Comparison of ENCODE assay signal across 9 mouse cellular contexts in genomic region chr6:121013750-121014149, GRCm38 (mm10).
DNase-seq lines count a peak whose midpoint lies in the region; ATAC-seq and TF ChIP-seq lines count a peak whose summit lies in the region.
"Had no signal": no experiment of that assay in that cellular context is flagged by ENCODE, and none has a peak within 500 bp of the region (broad histone marks: within the 10 kb centered on the region; RNA-seq: fewer than 3 reads in every experiment).

No protein-coding gene starts in this region.

- peak; percentile 64; the same call in 1 of the 2 replicates for TF ChIP-seq CTCF in embryonic fibroblast, embryonic 13.5 days (IDR thresholded peaks at IDR 0.05; ENCODE audit: borderline replicate concordance, insufficient read depth, low read length)
- peak; percentile 88 for TF ChIP-seq CTCF in lung, embryonic 14.5 days (IDR thresholded peaks at IDR 0.05; ENCODE audit: low read depth)

- no peaks in the 10 kb centered on the region; the same call in 1 of the 2 replicates for H3K4me1 ChIP-seq in midbrain, embryonic 10.5 days
- H3K4me1 ChIP-seq in midbrain, embryonic 16.5 days (ENCODE audit: control insufficient read depth, insufficient read depth, low read length), result peaks cover 2% of the 10 kb centered on the region; the same call in 1 of the 2 replicates
- no peaks in the 10 kb centered on the region for H3K4me1 ChIP-seq in embryonic fibroblast, embryonic 13.5 days (ENCODE audit: control insufficient read depth, insufficient read depth, low read length)
- H3K4me1 ChIP-seq in hindbrain, embryonic 14.5 days (replicated peaks; ENCODE audit: control insufficient read depth, insufficient read depth, low read length), result no peaks in the 10 kb centered on the region
- peaks cover 5% of the 10 kb centered on the region; the same call in 1 of the 2 replicates for H3K4me1 ChIP-seq in lung, embryonic 14.5 days (ENCODE audit: insufficient read depth)
- peaks cover 10% of the 10 kb centered on the region; the same call in 1 of the 2 replicates for H3K4me1 ChIP-seq in stomach, embryonic 14.5 days (ENCODE audit: control insufficient read depth, insufficient read depth, low read length)
- H3K4me1 ChIP-seq: embryonic facial prominence, embryonic 15.5 days had no signal

- no peak for ATAC-seq in midbrain, embryonic 16.5 days
- ATAC-seq in hindbrain, embryonic 14.5 days (ENCODE audit: low FRiP score), result 0 out of 2 replicates have a peak, but pooled peaks have one; percentile 43
- ATAC-seq in lung, embryonic 14.5 days (ENCODE audit: insufficient read depth), result no peak; the same call in 1 of the 2 replicates
- ATAC-seq in stomach, embryonic 14.5 days (ENCODE audit: insufficient number of reproducible peaks, insufficient read depth, low FRiP score, low read depth), result no peak
- ATAC-seq in frontal cortex, adult (ENCODE audit: low TSS enrichment), result no peak

- H3K27me3 ChIP-seq in midbrain, embryonic 10.5 days (ENCODE audit: low read depth, poor library complexity, severe bottlenecking), result no peaks in the 10 kb centered on the region
- no peaks in the 10 kb centered on the region for H3K27me3 ChIP-seq in midbrain, embryonic 16.5 days (ENCODE audit: control insufficient read depth, insufficient read depth, low read depth, low read length)
- H3K27me3 ChIP-seq in hindbrain, embryonic 14.5 days (ENCODE audit: control insufficient read depth, insufficient read depth, low read length), result no peaks in the 10 kb centered on the region
- no peaks in the 10 kb centered on the region for H3K27me3 ChIP-seq in lung, embryonic 14.5 days (ENCODE audit: insufficient read depth, low read length)
- H3K27me3 ChIP-seq in stomach, embryonic 14.5 days (ENCODE audit: control insufficient read depth, insufficient read depth, low read length), result no peaks in the 10 kb centered on the region
- H3K27me3 ChIP-seq: embryonic facial prominence, embryonic 15.5 days had no signal

- H3K4me2 ChIP-seq in midbrain, embryonic 16.5 days (ENCODE audit: low read length), result no peak overlapping the region
- H3K4me2 ChIP-seq in hindbrain, embryonic 14.5 days (replicated peaks), result no peak overlapping the region
- H3K4me2 ChIP-seq in lung, embryonic 14.5 days, result no peak overlapping the region
- H3K4me2 ChIP-seq in stomach, embryonic 14.5 days (replicated peaks; ENCODE audit: low read depth, low read length), result no peak overlapping the region
- H3K4me2 ChIP-seq: embryonic facial prominence, embryonic 15.5 days had no signal

- H3K9me3 ChIP-seq in midbrain, embryonic 10.5 days (replicated peaks), result no peaks in the 10 kb centered on the region
- H3K9me3 ChIP-seq in midbrain, embryonic 16.5 days (replicated peaks; ENCODE audit: control insufficient read depth, low read length, poor library complexity, severe bottlenecking), result no peaks in the 10 kb centered on the region
- no peaks in the 10 kb centered on the region for H3K9me3 ChIP-seq in hindbrain, embryonic 14.5 days (ENCODE audit: control insufficient read depth, low read length)
- no peaks in the 10 kb centered on the region for H3K9me3 ChIP-seq in lung, embryonic 14.5 days (ENCODE audit: low read depth, low read length)
- H3K9me3 ChIP-seq in stomach, embryonic 14.5 days (ENCODE audit: control insufficient read depth, low read depth, low read length), result no peaks in the 10 kb centered on the region
- H3K9me3 ChIP-seq: embryonic facial prominence, embryonic 15.5 days had no signal

- H3K36me3 ChIP-seq in midbrain, embryonic 10.5 days, result peaks cover 33% of the 10 kb centered on the region
- H3K36me3 ChIP-seq in midbrain, embryonic 16.5 days (ENCODE audit: control insufficient read depth, insufficient read depth, low read length), result peaks cover 27% of the 10 kb centered on the region
- H3K36me3 ChIP-seq in hindbrain, embryonic 14.5 days (replicated peaks; ENCODE audit: control insufficient read depth, insufficient read depth), result peaks cover 88% of the 10 kb centered on the region
- peaks cover 28% of the 10 kb centered on the region for H3K36me3 ChIP-seq in lung, embryonic 14.5 days (ENCODE audit: insufficient read depth)
- H3K36me3 ChIP-seq in stomach, embryonic 14.5 days (ENCODE audit: control insufficient read depth, insufficient read depth, low read length), result peaks cover 4% of the 10 kb centered on the region; the same call in 1 of the 2 replicates

- DNase-seq in midbrain, embryonic 10.5 days (ENCODE audit: low spot score), result peak; percentile 51
- DNase-seq in adipocyte (ENCODE audit: low spot score), result peak; percentile 16
- DNase-seq in hindbrain, embryonic 14.5 days (ENCODE audit: low spot score), result no peak
- peak; percentile 78 for DNase-seq in lung, embryonic 14.5 days

- TF ChIP-seq POLR2A in embryonic fibroblast, embryonic 13.5 days (IDR thresholded peaks at IDR 0.05; ENCODE audit: low read depth, low read length), result no peak

- H3K9ac ChIP-seq in midbrain, embryonic 16.5 days (ENCODE audit: low read depth, low read length), result no peak overlapping the region
- H3K9ac ChIP-seq in hindbrain, embryonic 14.5 days, result no peak overlapping the region
- no peak overlapping the region for H3K9ac ChIP-seq in lung, embryonic 14.5 days
- H3K9ac ChIP-seq in stomach, embryonic 14.5 days (replicated peaks; ENCODE audit: low read depth, low read length), result 0 out of 2 replicates have a peak overlapping the region, but pooled peaks have one; percentile 6
- H3K9ac ChIP-seq: embryonic facial prominence, embryonic 15.5 days had no signal

- no peak overlapping the region for H3K4me3 ChIP-seq in midbrain, embryonic 10.5 days
- H3K4me3 ChIP-seq in midbrain, embryonic 16.5 days (ENCODE audit: low read depth, low read length), result no peak overlapping the region
- H3K4me3 ChIP-seq in embryonic fibroblast, embryonic 13.5 days (ENCODE audit: insufficient read depth, low read length), result no peak overlapping the region
- H3K4me3 ChIP-seq in hindbrain, embryonic 14.5 days (replicated peaks; ENCODE audit: low read length), result no peak overlapping the region
- no peak overlapping the region for H3K4me3 ChIP-seq in lung, embryonic 14.5 days (ENCODE audit: low read depth, low read length)
- H3K4me3 ChIP-seq in stomach, embryonic 14.5 days (ENCODE audit: low read depth, low read length), result no peak overlapping the region
- H3K4me3 ChIP-seq: embryonic facial prominence, embryonic 15.5 days had no signal

- WGBS in midbrain, embryonic 10.5 days, result 55% methylated on average over 9 of the region's 9 CpGs
- WGBS in midbrain, embryonic 16.5 days, result 49% methylated on average over 9 of the region's 9 CpGs
- 59% methylated on average over 9 of the region's 9 CpGs for WGBS in hindbrain, embryonic 14.5 days
- 36% methylated on average over 9 of the region's 9 CpGs for WGBS in lung, embryonic 14.5 days
- 56% methylated on average over 9 of the region's 9 CpGs for WGBS in stomach, embryonic 14.5 days

- no peak overlapping the region for H3K27ac ChIP-seq in midbrain, embryonic 10.5 days (replicated peaks)
- no peak overlapping the region for H3K27ac ChIP-seq in midbrain, embryonic 16.5 days (ENCODE audit: low read length)
- no peak overlapping the region for H3K27ac ChIP-seq in embryonic fibroblast, embryonic 13.5 days (ENCODE audit: insufficient read depth, low read length)
- no peak overlapping the region for H3K27ac ChIP-seq in hindbrain, embryonic 14.5 days
- no peak overlapping the region for H3K27ac ChIP-seq in lung, embryonic 14.5 days (ENCODE audit: low read depth)
- H3K27ac ChIP-seq in stomach, embryonic 14.5 days (ENCODE audit: low read length), result no peak overlapping the region
- H3K27ac ChIP-seq: embryonic facial prominence, embryonic 15.5 days had no signal
